Mouse (Mus musculus) forebrain, embryonic 10.5 days (tissue): ENCODE data around the gene Cdk6. TPM values are rescaled to one million over a fixed set of nuclear protein-coding genes. Genes with fewer than 3 reads are reported as not detected.
"Not testable (repeated sequence)": the region's sequence is repeated elsewhere in the genome, so short reads cannot be mapped to it uniquely, and the experiment has no call there.

ENCODE experiments used
- DNase-seq: peaks from one replicate; pipeline ENCODE4 v3.0.0-alpha.2; 2017; ENCODE audit warnings: low spot score; ENCODE audit errors: extremely low spot score
- H3K27ac ChIP-seq: fragments of 300-500 bp; sonication (generic); 2 replicates; pipeline ENCODE4 v1.5.1; 2016; ENCODE audit warnings: mild to moderate bottlenecking
- H3K27me3 ChIP-seq: fragments of 300-500 bp; sonication (generic); 2 replicates; pipeline ENCODE4 v1.6.1; 2016; ENCODE audit warnings: mild to moderate bottlenecking; ENCODE audit not compliant: poor library complexity, severe bottlenecking
- H3K36me3 ChIP-seq: fragments of 300-500 bp; sonication (generic); replicated peaks from 2 replicates; pipeline ENCODE4 v1.6.1; 2016; ENCODE audit warnings: mild to moderate bottlenecking, moderate library complexity
- H3K4me1 ChIP-seq: fragments of 300-500 bp; sonication (generic); 2 replicates; pipeline ENCODE4 v1.6.1; 2016
- H3K4me3 ChIP-seq: fragments of 300-500 bp; sonication (generic); 2 replicates; pipeline ENCODE4 v1.5.1; 2016; ENCODE audit warnings: mild to moderate bottlenecking, moderate library complexity
- H3K9me3 ChIP-seq: fragments of 300-500 bp; sonication (generic); 2 replicates; pipeline ENCODE4 v1.6.1; 2016; ENCODE audit warnings: mild to moderate bottlenecking, moderate library complexity
- WGBS: fragments of 180-500 bp; shearing (Covaris S2); methylation state at CpG from one replicate; pipeline ENCODE4 v1.1.7; 2016; 5-methylcytosine and 5-hydroxymethylcytosine counted together
- polyA plus RNA-seq: library from polyadenylated mRNA; unstranded; fragments of >200 nt; fragmentation: Nextera tagmentation; extraction: Ambion mirVana; gene quantifications from 2 replicates; pipeline ENCODE4 v1.2.1, GENCODE M21; 2016

Gene Cdk6
- polyA plus RNA-seq, 1 experiment from 2014 or later: 27.5 TPM

GRCm38 (mm10) chr5:3433131-3433700, 91.9 kb downstream of the Cdk6 start:
- H3K9me3 ChIP-seq, H3K27ac ChIP-seq, H3K4me1 ChIP-seq, H3K36me3 ChIP-seq, H3K27me3 ChIP-seq, DNase-seq, H3K4me3 ChIP-seq: not testable (repeated sequence)
- 90% methylated on average over 20 of the region's 20 CpGs for WGBS

- H3K27me3 ChIP-seq, H3K9me3 ChIP-seq, H3K4me3 ChIP-seq, H3K36me3 ChIP-seq, H3K27ac ChIP-seq, DNase-seq, H3K4me1 ChIP-seq: not testable (repeated sequence)
- 94% methylated on average over 5 of the region's 5 CpGs for WGBS
Measured at GRCm38 (mm10) chr5:3434105-3434504, 92.8 kb downstream of the Cdk6 start.

GRCm38 (mm10) chr5:3438453-3439003, 97.2 kb downstream of the Cdk6 start:
- not testable (repeated sequence) for H3K4me1 ChIP-seq, H3K27ac ChIP-seq, H3K27me3 ChIP-seq, H3K4me3 ChIP-seq, H3K9me3 ChIP-seq, DNase-seq, H3K36me3 ChIP-seq
- WGBS: 94% methylated on average over 9 of the region's 9 CpGs

GRCm38 (mm10) chr5:3439386-3439785, 98.1 kb downstream of the Cdk6 start:
- not testable (repeated sequence) for H3K9me3 ChIP-seq, H3K27me3 ChIP-seq, H3K27ac ChIP-seq, H3K36me3 ChIP-seq, H3K4me3 ChIP-seq, DNase-seq, H3K4me1 ChIP-seq
- 89% methylated on average over 6 of the region's 6 CpGs for WGBS

- not testable (repeated sequence) for H3K36me3 ChIP-seq, H3K4me3 ChIP-seq, DNase-seq, H3K27me3 ChIP-seq, H3K27ac ChIP-seq, H3K4me1 ChIP-seq, H3K9me3 ChIP-seq
- 92% methylated on average over 3 of the region's 3 CpGs for WGBS
Measured at GRCm38 (mm10) chr5:3442524-3442923, 101.2 kb downstream of the Cdk6 start.

GRCm38 (mm10) chr5:3451233-3451632, 109.9 kb downstream of the Cdk6 start:
- not testable (repeated sequence) for H3K36me3 ChIP-seq, H3K4me3 ChIP-seq, H3K27ac ChIP-seq, DNase-seq, H3K27me3 ChIP-seq, H3K9me3 ChIP-seq
- peaks cover 20% of the 10 kb centered on the region for H3K4me1 ChIP-seq
- WGBS: 85% methylated on average over 9 of the region's 9 CpGs

GRCm38 (mm10) chr5:3453946-3454345, 112.7 kb downstream of the Cdk6 start:
- H3K36me3 ChIP-seq, H3K4me3 ChIP-seq, H3K9me3 ChIP-seq, H3K27ac ChIP-seq, H3K27me3 ChIP-seq: not testable (repeated sequence)
- DNase-seq: peak; percentile 33
- WGBS: 2% methylated on average over 6 of the region's 6 CpGs
- peaks cover 20% of the 10 kb centered on the region for H3K4me1 ChIP-seq

- Histone ChIP-seq H3K36me3 (no peaks in the 10 kb centered on the region), H3K4me3 (no peak overlapping the region), H3K27ac (no peak overlapping the region), H3K4me1 (peaks cover 13% of the 10 kb centered on the region), H3K27me3 (no peaks in the 10 kb centered on the region), H3K9me3 (no peaks in the 10 kb centered on the region)
- DNase-seq: no peak
- 87% methylated on average over 9 of the region's 9 CpGs for WGBS
Measured at GRCm38 (mm10) chr5:3460907-3461306, 119.6 kb downstream of the Cdk6 start.

- no peak for DNase-seq
- H3K4me3 ChIP-seq: no peak overlapping the region
- H3K27ac ChIP-seq: no peak overlapping the region
- peaks cover 13% of the 10 kb centered on the region for H3K4me1 ChIP-seq
- 93% methylated on average over 7 of the region's 7 CpGs for WGBS
- no peaks in the 10 kb centered on the region for H3K9me3 ChIP-seq
- no peaks in the 10 kb centered on the region for H3K27me3 ChIP-seq
- H3K36me3 ChIP-seq: no peaks in the 10 kb centered on the region
Measured at GRCm38 (mm10) chr5:3461401-3461800, 120.1 kb downstream of the Cdk6 start.

GRCm38 (mm10) chr5:3462897-3463757, 121.8 kb downstream of the Cdk6 start:
- Histone ChIP-seq H3K4me3 (no peak overlapping the region), H3K36me3 (no peaks in the 10 kb centered on the region), H3K9me3 (no peaks in the 10 kb centered on the region), H3K27ac (no peak overlapping the region), H3K4me1 (peaks cover 13% of the 10 kb centered on the region), H3K27me3 (no peaks in the 10 kb centered on the region)
- no peak for DNase-seq
- 74% methylated on average over 11 of the region's 11 CpGs for WGBS

GRCm38 (mm10) chr5:3463758-3464157, 122.5 kb downstream of the Cdk6 start:
- no peaks in the 10 kb centered on the region for H3K9me3 ChIP-seq
- H3K4me3 ChIP-seq: no peak overlapping the region
- H3K27me3 ChIP-seq: no peaks in the 10 kb centered on the region
- DNase-seq: no peak
- 87% methylated on average over 3 of the region's 3 CpGs for WGBS
- H3K27ac ChIP-seq: no peak overlapping the region
- peaks cover 13% of the 10 kb centered on the region for H3K4me1 ChIP-seq
- no peaks in the 10 kb centered on the region for H3K36me3 ChIP-seq

- no peak for DNase-seq
- WGBS: 77% methylated on average over 7 of the region's 7 CpGs
Measured at GRCm38 (mm10) chr5:3466069-3466877, 125.0 kb downstream of the Cdk6 start.

GRCm38 (mm10) chr5:3470866-3471265, 129.6 kb downstream of the Cdk6 start:
- Histone ChIP-seq H3K9me3 (no peaks in the 10 kb centered on the region), H3K4me3 (no peak overlapping the region)
- 94% methylated on average over 10 of the region's 10 CpGs for WGBS

More at GRCm38 (mm10) chr5:3466069-3466877, 125.0 kb downstream of the Cdk6 start:
- Histone ChIP-seq H3K27ac (no peak overlapping the region), H3K4me3 (no peak overlapping the region), H3K9me3 (no peaks in the 10 kb centered on the region), H3K27me3 (no peaks in the 10 kb centered on the region), H3K4me1 (peaks cover 13% of the 10 kb centered on the region), H3K36me3 (no peaks in the 10 kb centered on the region)

More at GRCm38 (mm10) chr5:3470866-3471265, 129.6 kb downstream of the Cdk6 start:
- peak; percentile 4 for DNase-seq
- Histone ChIP-seq H3K36me3 (no peaks in the 10 kb centered on the region), H3K4me1 (no peaks in the 10 kb centered on the region), H3K27me3 (no peaks in the 10 kb centered on the region), H3K27ac (no peak overlapping the region)
